Mouse (Mus musculus) adrenal gland, postnatal 25 days (tissue): ENCODE results near the gene Gm21775. TPM values are rescaled to one million over a fixed set of nuclear protein-coding genes. Genes with fewer than 3 reads are reported as not detected.
"Not testable (repeated sequence)": the region's sequence is repeated elsewhere in the genome, so short reads cannot be mapped to it uniquely, and the experiment has no call there.

Experiments
- DNase-seq: peaks from one replicate; pipeline ENCODE4 v3.0.0; 2021; ENCODE audit warnings: mixed read lengths
- long read RNA-seq: library from polyadenylated mRNA; stranded (forward); transcript quantifications from one replicate; pipeline ENCODE4 v2.0.0, GENCODE M21; 2021
- total RNA-seq: library from RNA; stranded (reverse); gene quantifications from 2 replicates; pipeline ENCODE4 v1.2.3, GENCODE M21; 2021

The Gm21775 gene
- not detected in 2 replicates for total RNA-seq
- long read RNA-seq = 0 reads

DNA sequence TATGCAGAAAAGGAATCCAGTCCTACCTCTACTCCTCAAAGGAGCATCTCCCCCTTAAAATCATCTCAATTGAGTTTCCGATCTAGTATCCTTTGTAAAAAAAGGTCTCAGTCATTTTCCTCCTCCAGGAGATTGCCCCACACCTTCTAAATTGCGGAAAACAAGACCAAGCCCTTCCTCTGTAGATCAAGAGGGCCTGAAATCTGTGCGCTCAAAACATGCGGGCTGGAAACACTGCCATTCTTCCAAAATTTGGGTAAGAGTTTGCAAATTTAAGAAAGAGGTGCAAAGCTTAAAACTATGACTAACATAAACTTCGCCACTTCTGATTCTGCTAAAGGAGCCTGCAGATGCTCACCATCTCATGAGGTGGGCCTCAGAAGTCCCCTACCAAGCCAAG, at the start of gene Gm21775:
Gene Gm21775 (plus strand): TSS at position 301 of the 400 bp plus-strand sequence.
- DNase-seq = not testable (repeated sequence)

DNA sequence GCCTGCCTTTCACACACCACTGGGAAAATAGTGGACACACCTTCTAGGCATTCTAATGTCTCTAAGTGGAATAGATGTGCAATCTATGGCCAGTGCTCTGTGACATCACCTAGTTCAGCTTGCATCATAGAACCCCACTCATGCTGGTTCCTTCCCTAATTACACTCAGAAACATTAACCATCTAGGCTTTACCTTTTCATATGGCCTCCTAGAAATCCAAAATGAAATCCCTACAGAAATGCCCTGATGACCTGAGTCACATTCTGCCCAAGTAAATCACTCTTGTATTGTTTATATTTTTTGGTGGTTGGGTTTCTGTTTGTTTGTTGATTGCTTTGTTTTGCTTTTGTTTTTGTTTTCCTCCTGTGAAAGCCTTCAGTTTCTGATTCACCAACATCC, 17.3 kb upstream of the Gm21775 start, which contains the start of gene Gm20737:
Gene Gm20737 (minus strand): TSS at position 101 of the 400 bp plus-strand sequence.
- DNase-seq = not testable (repeated sequence)

Other genes starting within 250 kb of the Gm21775 start
- not detected in 2 replicates for gene Gm20834, start 228.9 kb upstream of the Gm21775 start, total RNA-seq
- not detected in 2 replicates for gene Gm28510, start 140.7 kb upstream of the Gm21775 start, total RNA-seq
- gene Gm20737, start 17.4 kb upstream of the Gm21775 start, total RNA-seq = not detected in 2 replicates
- not detected in 2 replicates for gene Gm21900, start 62.9 kb downstream of the Gm21775 start, total RNA-seq
- not detected in 2 replicates for gene Gm20777, start 199.0 kb downstream of the Gm21775 start, total RNA-seq